Mouse (Mus musculus) hindbrain, embryonic 14.5 days (tissue): Measurements from ENCODE around the gene Olfr1333. TPM values are rescaled to one million over a fixed set of nuclear protein-coding genes. Genes with fewer than 3 reads are reported as not detected.

Experiments
- polyA plus RNA-seq: library from polyadenylated mRNA; unstranded; fragments of >200 nt; fragmentation: Nextera tagmentation; extraction: Ambion mirVana; gene quantifications from 2 replicates; pipeline ENCODE4 v1.2.1, GENCODE M21; 2014

Gene Olfr1333
- polyA plus RNA-seq, 1 experiment from 2014 or later = not detected

Other genes with a start within 250 kb of the Olfr1333 start
- gene Cfap57, start 215.5 kb downstream of the Olfr1333 start, polyA plus RNA-seq = 1.7 and 3.1 TPM in 2 replicates
- gene Ebna1bp2, start 215.5 kb downstream of the Olfr1333 start, polyA plus RNA-seq = 102 TPM in 2 replicates
- not detected in 2 replicates for gene Olfr62, start 177.3 kb downstream of the Olfr1333 start, polyA plus RNA-seq
- gene Olfr1342, start 143.5 kb downstream of the Olfr1333 start, polyA plus RNA-seq = not detected in 2 replicates
- not detected in 2 replicates for gene Olfr1341, start 132.8 kb downstream of the Olfr1333 start, polyA plus RNA-seq
- gene Olfr1340, start 116.1 kb downstream of the Olfr1333 start, polyA plus RNA-seq = not detected in 2 replicates
- gene Olfr1339, start 104.1 kb downstream of the Olfr1333 start, polyA plus RNA-seq = not detected in 2 replicates
- not detected in 2 replicates for gene Olfr1338, start 77.5 kb downstream of the Olfr1333 start, polyA plus RNA-seq
- gene Olfr1337, start 53.7 kb downstream of the Olfr1333 start, polyA plus RNA-seq = not detected in 2 replicates
- gene Olfr1335, start 26.3 kb downstream of the Olfr1333 start, polyA plus RNA-seq = not detected in 2 replicates
- not detected in 2 replicates for gene Olfr1331, start 28.4 kb upstream of the Olfr1333 start, polyA plus RNA-seq
- not detected in 2 replicates for gene Olfr1330, start 52.3 kb upstream of the Olfr1333 start, polyA plus RNA-seq
- gene Olfr1329, start 81.2 kb upstream of the Olfr1333 start, polyA plus RNA-seq = not detected in 2 replicates
- gene Olfr1328, start 102.3 kb upstream of the Olfr1333 start, polyA plus RNA-seq = not detected in 2 replicates
- gene Lao1, start 125.3 kb upstream of the Olfr1333 start, polyA plus RNA-seq = not detected in 2 replicates